Mouse (Mus musculus) MEL-GATA-1-ER (cell line): ENCODE measurements around the gene Grin2a.

Experiments
- DNase-seq: peaks from one replicate; pipeline ENCODE4 v3.0.0-alpha.2; 2012; ENCODE audit warnings: low read depth; ENCODE audit errors: extremely low read depth

The Grin2a gene

DNA sequence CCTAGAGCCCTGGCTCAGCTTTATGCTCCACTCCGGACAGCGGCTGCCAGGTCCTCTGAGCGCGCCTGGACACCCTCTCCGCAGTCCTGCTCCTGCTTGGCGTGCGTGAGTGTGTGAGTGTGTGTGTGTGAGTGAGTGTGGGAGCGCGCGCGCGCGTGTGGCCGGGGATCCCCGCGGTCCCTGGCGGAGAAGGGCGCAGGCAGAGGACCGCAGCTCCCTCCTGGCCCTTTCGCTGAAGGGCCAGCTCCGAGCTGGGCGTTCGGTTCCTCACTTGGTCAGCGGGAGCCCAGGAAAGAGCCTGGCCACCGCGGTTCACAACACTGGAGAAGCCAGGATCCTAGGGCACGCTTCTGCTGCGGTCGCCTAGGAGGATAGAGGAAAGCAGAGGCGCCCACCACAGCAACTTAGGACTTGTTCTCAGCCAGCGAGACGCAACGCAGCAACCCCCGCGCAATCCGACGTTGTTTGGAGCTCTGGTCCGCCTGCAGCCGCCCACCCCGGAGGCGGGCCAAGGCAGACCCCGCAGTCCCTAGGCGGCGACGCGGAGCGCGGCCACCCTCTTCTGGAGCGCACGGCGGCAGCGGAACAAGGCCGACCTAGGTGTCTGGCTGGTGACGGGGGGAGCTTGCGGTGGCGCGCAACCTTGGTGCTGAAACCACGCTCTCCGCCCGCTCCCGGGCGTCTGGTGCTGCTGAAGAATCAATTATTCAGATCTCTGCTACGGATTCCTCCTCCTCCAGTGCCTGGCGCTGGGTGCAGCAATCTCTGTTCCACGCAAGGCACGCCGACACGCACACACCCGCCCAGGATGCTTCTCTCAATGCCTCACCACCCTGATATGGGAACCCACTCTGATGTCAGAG lies at the start of gene Grin2a:
TSS of gene Grin2a (minus strand) at position 610 of the 863 bp plus-strand sequence.
- DNase-seq = no peak

DNA sequence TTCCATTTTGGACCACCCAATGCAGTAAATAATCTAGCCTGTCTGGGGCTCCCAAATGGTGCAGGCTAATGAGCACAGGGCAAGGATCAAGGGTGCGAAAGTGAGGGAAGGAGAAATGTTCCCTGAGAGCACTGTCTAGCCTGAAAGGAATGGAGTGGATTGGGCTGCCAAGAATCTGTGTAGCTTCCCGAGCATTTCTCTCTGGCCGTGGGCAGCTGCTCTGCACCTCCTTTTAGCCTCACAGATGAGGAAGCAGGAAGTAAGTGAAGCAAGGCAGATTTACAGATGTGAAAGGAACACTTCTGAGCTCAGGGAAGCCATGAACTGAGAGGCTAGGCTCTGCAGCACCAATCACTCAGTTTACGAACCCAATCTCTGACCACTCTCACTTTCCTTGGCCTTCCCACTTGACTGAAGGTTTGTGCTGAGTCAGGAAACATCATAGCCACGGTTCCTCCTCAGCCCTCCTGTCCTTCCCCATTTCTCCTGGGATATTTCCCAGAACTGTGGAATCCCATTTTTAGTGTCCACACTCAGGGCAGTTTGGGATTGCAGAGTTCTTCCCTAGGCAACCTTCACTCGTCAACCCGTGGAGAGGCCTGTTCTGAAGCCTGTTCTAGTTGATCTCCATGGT lies 40.3 kb upstream of the Grin2a start:
- DNase-seq = no peak

DNA sequence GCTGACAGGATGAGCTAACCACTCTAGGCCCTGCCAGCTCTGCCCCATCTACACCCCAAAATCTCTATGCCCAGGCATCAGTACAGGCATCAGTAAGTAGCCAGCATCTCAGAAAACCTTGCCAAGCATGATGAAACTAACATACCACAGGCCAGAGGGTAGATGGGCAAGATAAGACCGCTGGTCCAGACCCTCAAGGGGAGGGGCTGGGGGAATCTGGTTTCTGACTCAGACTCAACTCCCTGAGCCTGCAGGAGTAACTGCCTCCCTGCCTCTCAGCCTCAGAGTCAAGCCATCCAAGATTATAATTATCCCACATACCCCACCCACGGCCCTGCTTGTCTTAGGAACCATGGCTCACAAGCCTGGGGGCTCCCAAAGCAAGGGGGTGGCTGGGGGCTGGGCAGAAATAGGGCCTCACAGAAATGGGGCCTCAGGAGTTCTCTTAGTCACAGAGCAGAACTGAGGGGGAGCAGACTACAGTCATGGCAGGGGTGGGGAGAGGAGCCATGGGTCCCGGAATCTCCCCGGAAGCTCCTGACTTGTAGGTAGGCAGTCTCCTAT lies 38.1 kb upstream of the Grin2a start:
- DNase-seq = no peak

DNA sequence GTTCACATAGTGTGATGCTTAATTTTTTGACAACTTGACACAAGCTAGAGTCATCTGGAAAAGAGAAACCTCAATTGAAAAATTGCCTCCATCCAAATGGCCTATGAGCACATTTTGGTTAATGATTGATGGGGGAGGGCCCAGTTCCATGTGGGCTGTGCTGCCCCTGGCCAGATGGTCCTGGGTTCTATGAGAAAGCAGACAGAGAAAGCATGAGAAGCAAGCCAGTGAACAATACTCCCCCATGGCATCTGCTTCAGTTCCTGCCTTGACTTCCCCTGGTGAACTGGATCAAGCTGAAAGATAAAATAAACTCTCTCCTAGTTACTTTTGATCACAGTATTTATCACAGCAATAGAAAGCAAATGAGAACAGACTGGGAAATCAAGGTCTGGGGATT lies 36.5 kb upstream of the Grin2a start:
- DNase-seq = no peak

DNA sequence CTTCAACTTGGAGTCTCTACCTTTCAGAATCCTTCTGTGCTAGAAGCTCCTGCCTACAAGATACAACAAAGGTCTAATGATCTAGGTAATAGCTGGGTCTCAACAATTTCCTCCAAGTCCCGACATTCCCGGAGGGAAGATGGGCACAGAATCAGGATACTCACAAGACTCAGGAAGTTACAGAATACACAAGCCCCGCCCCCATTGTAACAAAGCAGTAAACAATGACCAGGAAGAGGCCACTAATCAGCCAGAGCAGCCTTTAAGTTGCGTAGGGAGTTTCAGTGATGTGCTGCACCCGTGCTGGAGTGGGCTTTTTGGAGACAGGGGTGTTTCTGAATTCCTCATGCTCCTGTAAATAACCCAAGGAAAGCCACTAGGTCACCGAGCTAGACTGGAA lies 31.4 kb upstream of the Grin2a start:
- no peak for DNase-seq

DNA sequence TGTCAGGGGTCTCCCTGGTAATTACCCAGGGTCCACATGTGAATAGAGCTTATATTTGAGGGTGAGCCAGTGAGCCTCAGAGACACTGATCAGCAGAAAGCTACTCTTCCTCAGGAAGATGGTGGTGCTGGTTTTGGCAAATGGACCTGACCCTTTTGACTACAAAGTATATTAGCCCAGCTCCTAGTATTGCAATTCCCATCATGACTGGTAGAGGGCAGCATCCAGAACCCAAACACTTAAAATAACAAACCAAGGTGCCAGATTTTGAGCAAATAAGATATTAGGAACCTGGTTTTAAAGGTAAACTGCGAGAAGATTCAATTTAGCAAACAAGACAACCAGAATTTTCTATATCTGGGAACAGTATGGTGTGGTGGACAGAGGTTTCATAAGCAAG lies 14.4 kb upstream of the Grin2a start:
- no peak for DNase-seq

DNA sequence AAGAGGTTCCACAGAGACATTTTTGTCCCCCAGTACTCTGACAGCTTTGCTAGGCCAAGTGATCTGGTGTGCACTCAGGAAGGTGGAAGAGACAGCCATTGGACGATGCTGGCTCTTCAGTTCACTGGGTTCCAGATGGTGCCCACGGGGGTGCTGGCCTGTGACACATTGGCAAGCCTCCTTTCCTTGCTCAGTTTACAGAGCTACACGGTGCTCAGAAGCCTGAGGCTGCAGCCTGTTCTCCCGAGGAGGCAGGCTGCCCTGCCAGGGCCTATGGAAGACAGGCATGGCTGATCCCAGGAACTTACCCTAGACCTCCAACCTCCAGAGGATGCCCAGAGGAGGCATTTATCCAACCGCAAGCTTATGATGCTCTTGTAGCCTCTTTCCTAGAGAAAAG lies 10.2 kb upstream of the Grin2a start:
- DNase-seq = no peak

DNA sequence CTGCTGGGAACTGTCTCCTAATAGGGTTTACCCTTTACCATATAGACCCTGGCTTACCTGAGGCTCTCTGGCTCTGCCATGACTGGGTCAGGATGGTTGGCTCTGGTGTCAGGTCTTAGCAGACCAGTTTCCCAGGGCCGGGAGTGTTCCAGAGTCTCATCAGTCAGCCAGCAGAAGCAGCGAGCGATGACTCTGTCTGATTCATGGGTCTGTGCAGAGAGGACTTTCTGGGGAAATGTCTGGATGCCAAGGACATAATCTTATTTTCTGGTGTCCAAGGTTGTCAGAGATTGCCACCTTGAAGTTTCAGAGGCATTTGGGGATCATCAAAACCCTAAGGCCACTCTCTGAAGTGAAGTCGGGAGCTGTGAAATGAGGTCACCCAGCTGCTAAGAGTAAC lies 8.7 kb upstream of the Grin2a start:
- DNase-seq = no peak

DNA sequence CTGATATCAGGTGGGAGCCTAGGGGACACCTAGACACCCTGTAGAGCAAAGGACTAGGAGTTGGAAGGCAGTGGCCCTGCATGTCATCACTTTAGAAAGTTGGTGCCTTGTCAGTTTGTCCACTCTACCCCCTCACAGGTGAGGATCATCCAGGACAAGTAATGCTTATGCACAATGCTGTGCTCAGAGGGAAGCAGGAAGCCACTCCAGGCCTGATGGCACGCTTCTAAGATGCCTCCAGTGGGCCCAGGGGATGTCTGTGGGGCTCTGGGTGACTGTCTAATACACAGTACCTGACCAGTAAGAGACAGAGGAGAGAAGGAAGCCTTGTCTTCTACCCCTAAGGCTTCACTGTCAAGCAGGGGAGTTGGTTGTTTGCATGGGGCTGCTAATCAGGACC lies 7.6 kb upstream of the Grin2a start:
- DNase-seq = no peak

DNA sequence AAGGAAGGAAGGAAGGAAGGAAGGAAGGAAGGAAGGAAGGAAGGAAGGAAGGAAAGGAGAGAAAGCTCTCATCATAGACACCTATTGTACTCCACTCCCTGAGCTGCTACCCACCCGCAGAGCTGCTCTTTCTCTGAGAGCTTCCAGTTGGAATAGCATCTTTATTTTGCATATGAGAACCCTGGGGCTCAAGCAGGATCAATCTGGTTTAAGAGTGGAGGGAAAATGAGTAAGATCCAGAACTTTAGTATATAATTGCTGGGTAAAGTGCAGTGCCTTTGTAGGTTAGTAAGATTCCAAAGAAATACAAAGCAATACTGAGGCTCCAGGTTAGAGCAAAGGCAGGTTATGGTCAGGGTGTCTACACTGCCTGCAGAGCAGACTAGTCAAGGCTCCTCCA lies 6.2 kb upstream of the Grin2a start:
- no peak for DNase-seq

DNA sequence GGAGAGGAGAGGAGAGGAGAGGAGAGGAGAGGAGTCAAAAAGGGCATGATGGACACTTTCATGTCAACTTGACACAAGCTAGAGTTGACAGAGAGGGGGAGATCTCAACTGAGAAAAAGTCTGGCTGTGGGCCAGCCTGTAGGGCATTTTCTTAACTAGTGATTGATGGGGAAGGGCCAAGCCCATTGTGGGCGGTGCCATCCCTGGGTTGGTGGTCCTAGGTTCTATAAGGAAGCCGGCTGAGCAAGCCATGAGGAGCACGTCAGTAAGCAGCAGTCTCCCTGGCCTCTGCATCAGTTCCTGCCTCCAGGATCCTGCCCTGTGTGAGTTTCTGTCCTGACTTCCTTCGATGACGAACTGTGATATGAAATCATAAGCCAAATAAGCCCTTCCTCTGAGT lies 4.6 kb upstream of the Grin2a start:
- no peak for DNase-seq

DNA sequence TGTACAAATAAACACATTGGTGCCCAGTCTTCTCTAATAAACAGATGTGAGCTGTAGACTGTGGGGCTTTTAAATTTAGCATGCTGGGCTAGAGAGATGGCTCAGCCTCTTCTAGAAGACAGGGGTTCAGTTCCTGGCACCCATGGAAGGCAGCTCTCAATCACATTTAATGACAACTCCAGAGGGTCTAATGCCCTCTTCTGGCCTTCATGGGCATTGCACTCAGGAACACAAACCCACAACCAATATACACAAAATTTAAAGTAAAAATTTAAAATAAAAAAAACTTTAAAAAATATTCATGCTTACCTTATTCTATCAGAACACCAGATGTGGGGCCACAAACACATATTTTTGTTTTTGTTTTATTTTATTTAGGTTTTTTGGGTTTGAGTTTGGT lies 2.6 kb upstream of the Grin2a start:
- no peak for DNase-seq

DNA sequence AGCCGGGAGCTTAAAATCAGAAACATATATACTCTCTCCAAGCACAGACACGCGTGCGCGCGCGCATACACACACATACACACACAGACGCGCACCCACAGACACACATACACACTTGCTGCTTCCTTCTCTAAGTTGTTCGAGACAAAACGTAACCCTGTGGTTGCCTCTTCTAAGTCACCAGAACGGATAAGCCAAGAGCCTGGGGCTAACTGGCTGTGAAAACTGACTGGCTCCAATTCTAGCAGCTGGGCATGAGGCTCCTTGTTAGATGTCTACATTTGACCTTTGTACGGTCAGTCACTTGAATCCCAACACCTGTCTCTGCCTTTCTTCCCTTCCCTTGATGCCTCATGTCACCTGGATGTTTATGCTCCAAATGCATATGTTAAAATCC lies 452 bp upstream of the Grin2a start:
- DNase-seq = no peak

DNA sequence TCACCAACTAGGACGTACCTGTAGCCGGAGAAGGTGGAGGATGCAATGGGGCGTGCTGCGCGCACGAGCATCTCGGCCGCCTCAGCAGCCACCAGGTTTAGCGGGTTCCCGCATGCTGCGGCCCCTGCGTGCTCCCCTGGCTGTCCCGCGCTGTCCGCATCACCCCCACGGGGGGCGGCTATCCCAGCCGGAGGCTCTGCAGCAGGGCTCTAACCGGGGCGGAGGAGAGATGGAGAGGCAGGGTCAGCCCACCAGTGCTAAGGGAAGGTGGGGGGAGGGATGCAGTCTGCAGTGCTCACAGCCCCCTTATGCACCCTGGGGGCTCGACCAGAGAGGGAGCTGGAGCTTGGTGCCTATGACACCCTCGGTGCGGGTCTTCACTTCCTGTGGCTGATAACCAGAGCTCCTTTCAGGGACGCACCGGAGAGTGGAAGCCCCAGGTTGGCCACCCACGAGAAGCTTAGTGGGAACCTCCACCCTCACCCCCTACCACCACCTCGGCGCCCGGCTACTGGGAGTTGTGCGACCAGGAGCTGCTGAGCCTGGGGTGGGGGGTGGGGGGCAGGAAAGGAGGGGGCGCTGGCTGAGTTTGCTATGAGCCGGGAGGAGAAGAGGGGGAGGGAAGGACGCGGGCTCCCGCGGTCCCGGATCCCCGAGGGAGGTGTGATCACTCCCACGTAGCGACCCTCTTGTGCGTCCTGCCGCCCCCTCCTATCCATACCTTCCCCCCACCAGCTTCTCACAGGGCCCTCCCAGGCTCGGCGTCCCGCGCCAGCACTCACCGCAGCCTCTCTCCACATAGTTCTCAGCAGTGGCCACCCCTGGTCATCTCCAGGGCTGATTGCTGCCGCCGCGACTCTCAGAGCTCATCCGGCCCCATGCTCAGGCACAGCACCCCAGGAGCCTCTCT lies 1.1 kb downstream of the Grin2a start:
- DNase-seq = no peak

DNA sequence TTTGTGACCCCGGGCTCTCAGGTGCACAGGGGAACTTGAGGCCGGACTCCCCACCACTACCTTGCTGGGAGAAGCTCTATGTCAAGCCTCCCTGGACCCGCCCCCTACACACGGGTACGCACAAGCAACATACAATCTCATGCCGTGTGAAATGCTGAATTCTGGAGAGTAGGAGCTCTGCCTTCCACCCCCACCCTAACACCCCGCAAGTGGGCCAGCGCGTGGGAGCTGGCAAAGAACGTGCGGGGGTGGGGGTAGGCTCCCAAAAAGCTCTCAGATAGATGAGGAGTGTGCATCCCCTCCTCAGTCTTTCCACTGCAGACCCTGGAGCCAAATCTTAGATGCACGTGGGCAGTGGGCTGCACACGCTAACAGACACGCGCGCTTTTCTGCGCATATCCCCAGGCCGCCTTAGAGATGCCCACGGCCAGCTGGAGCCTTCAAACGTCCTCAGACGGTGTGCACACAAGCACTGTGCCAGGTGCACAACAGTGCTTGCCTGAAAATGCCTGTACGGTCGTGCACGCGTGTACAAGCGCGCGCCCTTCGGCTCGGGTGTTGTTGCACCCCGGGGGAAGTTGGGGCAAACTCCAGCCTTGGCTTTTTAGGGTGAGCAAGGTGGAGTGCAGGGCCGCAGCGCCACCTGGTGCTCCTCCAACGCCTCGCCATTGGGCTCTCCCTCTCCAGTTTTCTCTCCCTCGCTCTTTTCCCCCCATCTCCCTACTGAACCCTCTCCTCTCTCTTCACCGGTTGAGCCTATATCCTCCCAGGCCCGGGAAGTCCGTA lies 1.9 kb downstream of the Grin2a start:
- no peak for DNase-seq

DNA sequence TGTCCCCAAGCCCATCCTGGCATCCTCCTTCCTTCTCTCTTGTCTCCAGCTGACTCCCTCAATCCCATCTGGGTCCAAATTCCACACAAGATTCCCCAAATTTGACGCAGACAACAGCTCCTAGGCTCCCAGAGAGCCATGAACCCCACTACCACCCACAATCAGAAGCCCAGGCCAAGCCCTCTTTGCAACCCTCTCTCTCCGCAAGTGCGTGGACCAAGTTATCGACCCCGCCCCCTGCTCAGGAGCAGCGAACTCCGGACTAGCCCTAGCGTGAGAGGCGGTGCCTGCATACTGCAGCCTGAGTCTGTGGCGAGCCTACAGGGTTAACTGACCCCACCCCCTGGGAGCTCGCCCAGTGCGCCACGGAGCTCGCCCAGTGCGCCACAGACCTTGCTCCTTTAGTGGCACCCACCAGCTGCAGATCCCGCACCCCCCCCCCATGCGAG lies 2.6 kb downstream of the Grin2a start:
- no peak for DNase-seq

DNA sequence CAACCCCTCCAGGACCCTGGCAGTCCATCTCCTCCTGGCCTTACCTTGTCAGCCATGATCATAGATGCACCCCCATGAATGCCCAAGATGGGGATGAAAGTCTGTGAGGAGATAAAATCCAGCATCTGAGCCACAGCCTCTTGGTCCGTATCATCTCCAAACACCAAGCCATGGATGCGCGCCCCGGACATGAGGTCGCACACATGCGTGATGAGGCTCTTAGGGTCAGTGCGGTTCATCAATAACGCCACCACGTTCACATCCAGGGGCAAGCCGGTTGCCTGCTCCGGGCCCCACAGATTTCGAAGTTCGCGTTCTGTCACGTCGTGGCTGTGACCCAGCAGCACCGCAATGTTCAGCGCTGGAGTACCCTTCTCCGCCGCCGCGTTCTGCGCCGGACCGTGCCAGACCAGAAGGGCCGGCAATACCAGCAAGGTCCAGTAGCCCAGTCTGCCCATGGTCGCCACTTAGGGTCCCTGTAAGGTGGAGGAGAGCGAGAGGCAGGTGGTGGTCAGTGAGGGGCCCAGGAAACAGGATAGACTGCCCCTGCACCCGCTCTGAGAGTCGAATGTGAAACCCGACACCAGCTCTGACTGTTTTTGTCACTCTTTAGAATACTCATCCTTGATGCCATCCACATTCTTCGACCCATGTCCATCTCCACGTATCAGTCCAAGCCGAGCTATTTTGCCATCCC lies 3.1 kb downstream of the Grin2a start:
- DNase-seq = no peak

DNA sequence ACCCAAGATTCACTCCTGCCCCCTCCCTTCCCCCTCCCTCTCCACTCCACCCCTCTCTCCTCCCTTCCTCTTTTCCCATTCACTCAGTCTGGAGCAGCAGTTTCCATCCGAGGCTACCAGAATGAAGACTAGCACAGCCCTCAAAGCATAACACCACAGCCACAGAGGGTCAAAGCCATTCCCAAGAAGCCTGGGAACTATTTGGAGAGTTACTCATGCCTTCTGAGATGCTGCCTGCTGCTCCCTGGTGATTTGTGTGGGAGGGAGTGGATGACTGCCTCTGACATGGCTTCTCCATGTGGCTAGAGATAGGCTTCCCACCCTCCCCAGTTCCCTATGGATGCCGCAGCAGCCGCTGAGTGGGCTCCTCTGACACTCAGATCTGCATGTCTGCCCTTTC lies 10.3 kb downstream of the Grin2a start:
- no peak for DNase-seq

DNA sequence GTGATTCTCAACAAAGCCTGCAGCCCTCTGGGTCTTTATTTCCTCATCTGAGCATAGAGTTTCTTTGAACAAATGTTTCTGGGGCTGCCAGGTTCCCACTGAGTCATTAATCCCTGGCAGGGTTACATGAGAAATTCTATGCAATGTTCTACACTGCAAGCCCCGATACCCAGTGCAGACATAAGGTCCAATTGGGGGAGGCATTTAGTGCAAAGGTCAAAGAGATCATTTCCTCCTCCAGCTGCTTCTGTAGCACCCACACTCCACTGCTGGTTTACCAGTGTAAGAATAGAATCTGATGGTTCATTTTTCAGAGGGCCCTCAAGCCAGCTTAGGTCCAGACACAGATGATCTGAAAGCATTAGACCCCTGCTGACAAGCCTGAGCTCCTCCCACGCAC lies 14.7 kb downstream of the Grin2a start:
- no peak for DNase-seq

DNA sequence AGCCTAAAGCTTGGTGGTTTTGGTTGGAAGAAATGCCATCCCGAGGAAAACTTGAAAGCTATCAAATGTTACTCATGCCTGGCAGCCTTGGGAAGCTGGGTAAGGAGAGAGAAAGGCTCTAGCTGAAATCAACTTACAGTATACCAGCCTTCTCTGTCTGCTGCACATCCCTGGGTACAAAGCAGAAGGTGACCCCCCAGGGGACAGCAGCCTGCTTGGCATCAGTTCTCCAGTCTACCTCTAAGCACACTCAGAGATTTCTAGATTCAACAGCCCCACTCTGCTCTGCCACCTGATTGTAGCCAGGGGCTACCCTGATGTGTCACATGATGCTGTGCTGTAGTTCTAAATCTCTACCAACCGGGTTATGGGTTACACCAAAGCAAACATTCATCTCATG lies 17.2 kb downstream of the Grin2a start:
- DNase-seq = no peak
